Mouse (Mus musculus) CH12.LX (cell line): Measurements from ENCODE around the gene Plekha8. TPM values are rescaled to one million over a fixed set of nuclear protein-coding genes. Genes with fewer than 3 reads are reported as not detected.

Experiments
- DNase-seq: peaks from one replicate; pipeline ENCODE4 v3.0.0-alpha.2; 2013; ENCODE audit errors: extremely low read depth
- H3K27ac ChIP-seq: 2 replicates; pipeline ENCODE4 v1.5.1; 2012; ENCODE audit warnings: low read depth, mild to moderate bottlenecking, control low read depth, moderate library complexity; ENCODE audit not compliant: insufficient read depth
- H3K27me3 ChIP-seq: replicated peaks from 2 replicates; pipeline ENCODE3; 2012; ENCODE audit warnings: inconsistent platforms
- H3K36me3 ChIP-seq, 2 experiments: replicated peaks in 1 of 2; 2 replicates each; pipeline versions ENCODE3 to v1.6.1; 2012; ENCODE audit warnings: inconsistent platforms in 1 of 2, low read length in 1 of 2, mild to moderate bottlenecking in 1 of 2, mixed read lengths in 1 of 2, moderate library complexity in 1 of 2; ENCODE audit not compliant: control insufficient read depth in 1 of 2, insufficient read depth in 1 of 2
- H3K4me1 ChIP-seq, 2 experiments: 2 replicates each; pipeline ENCODE4 v1.6.1; 2012; ENCODE audit warnings: inconsistent platforms in 1 of 2, moderate library complexity in 1 of 2; ENCODE audit not compliant: insufficient read depth in 2 of 2, control insufficient read depth in 1 of 2
- H3K4me2 ChIP-seq: 2 replicates; pipeline ENCODE4 v1.6.1; 2012; ENCODE audit warnings: low read depth, mild to moderate bottlenecking, control low read depth; ENCODE audit not compliant: poor library complexity, insufficient read depth, severe bottlenecking
- H3K4me3 ChIP-seq, 3 experiments: fragments of 150-350 bp in 1 of 3; sonication (generic) in 1 of 3; replicated peaks in 1 of 3; 2 replicates each; pipeline versions ENCODE3 to v1.5.1; 2011 to 2012; ENCODE audit warnings: low read depth in 2 of 3, low read length in 2 of 3, mild to moderate bottlenecking in 2 of 3, moderate library complexity in 2 of 3, control low read depth in 1 of 3, improper control_type of control experiment in 1 of 3, inconsistent platforms in 1 of 3, mixed read lengths in 1 of 3; ENCODE audit not compliant: poor library complexity in 1 of 3
- H3K79me2 ChIP-seq: replicated peaks from 2 replicates; pipeline ENCODE4 v1.6.1; 2012; ENCODE audit warnings: mild to moderate bottlenecking, moderate library complexity; ENCODE audit not compliant: control insufficient read depth, poor library complexity, insufficient read depth, severe bottlenecking; ENCODE audit errors: extremely low read depth
- H3K9ac ChIP-seq: 2 replicates; pipeline ENCODE4 v1.6.1; 2012; ENCODE audit warnings: low read depth, mild to moderate bottlenecking, control low read depth, moderate library complexity; ENCODE audit not compliant: insufficient read depth
- H3K9me3 ChIP-seq: replicated peaks from 2 replicates; pipeline ENCODE3; 2012; ENCODE audit warnings: low read length, inconsistent platforms, mixed read lengths
- CTCF ChIP-seq, 2 experiments: IDR thresholded peaks in 1 of 2; conservative IDR thresholded peaks in 1 of 2; 2 replicates each; pipeline ENCODE4 v1.5.1; 2011 to 2012; ENCODE audit warnings: low read depth in 2 of 2, low read length in 2 of 2, improper control_type of control experiment in 1 of 2, inconsistent platforms in 1 of 2, mild to moderate bottlenecking in 1 of 2, moderate library complexity in 1 of 2
- E2F4 ChIP-seq: IDR thresholded peaks from 2 replicates; pipeline ENCODE4 v1.6.1; 2011; ENCODE audit warnings: low read depth, low read length, improper control_type of control experiment; ENCODE audit not compliant: insufficient replicate concordance
- ELF1 ChIP-seq: IDR thresholded peaks from 2 replicates; pipeline ENCODE4 v1.6.1; 2014; ENCODE audit warnings: low read depth, mild to moderate bottlenecking, inconsistent platforms, low read length, improper control_type of control experiment
- ETS1 ChIP-seq: conservative IDR thresholded peaks from 2 replicates; pipeline ENCODE4 v1.6.1; 2012; ENCODE audit warnings: low read depth, mild to moderate bottlenecking, inconsistent platforms, low read length, improper control_type of control experiment, moderate library complexity
- JUN ChIP-seq: IDR thresholded peaks from 2 replicates; pipeline ENCODE4 v1.6.1; 2011; ENCODE audit warnings: low read depth, mild to moderate bottlenecking, low read length, improper control_type of control experiment, moderate library complexity; ENCODE audit not compliant: insufficient read depth
- JUND ChIP-seq: conservative IDR thresholded peaks from 2 replicates; pipeline ENCODE4 v1.6.1; 2011; ENCODE audit warnings: low read depth, low read length, improper control_type of control experiment
- MAFK ChIP-seq: IDR thresholded peaks from 2 replicates; pipeline ENCODE4 v1.6.1; 2011; ENCODE audit warnings: low read length, improper control_type of control experiment; ENCODE audit not compliant: insufficient replicate concordance
- MEF2A ChIP-seq: IDR thresholded peaks from 2 replicates; pipeline ENCODE4 v1.6.1; 2014; ENCODE audit warnings: low read depth, mild to moderate bottlenecking, inconsistent platforms, low read length, improper control_type of control experiment, borderline replicate concordance
- MYC ChIP-seq: IDR thresholded peaks from 2 replicates; pipeline ENCODE4 v1.6.1; 2011; ENCODE audit warnings: low read depth, mild to moderate bottlenecking, improper control_type of control experiment, low read length
- NRF1 ChIP-seq: IDR thresholded peaks from 2 replicates; pipeline ENCODE4 v1.6.1; 2014; ENCODE audit warnings: low read depth, mild to moderate bottlenecking, inconsistent platforms, low read length, improper control_type of control experiment, moderate library complexity
- POLR2AphosphoS2 ChIP-seq: IDR thresholded peaks from 2 replicates; pipeline ENCODE4 v1.6.1; 2011; ENCODE audit warnings: low read depth, low read length, improper control_type of control experiment
- RAD21 ChIP-seq: IDR thresholded peaks from 2 replicates; pipeline ENCODE4 v1.6.1; 2011; ENCODE audit warnings: low read depth, mild to moderate bottlenecking, low read length, improper control_type of control experiment, moderate library complexity
- RCOR1 ChIP-seq: conservative IDR thresholded peaks from 2 replicates; pipeline ENCODE4 v1.6.1; 2012; ENCODE audit warnings: low read depth, mild to moderate bottlenecking, inconsistent platforms, low read length, improper control_type of control experiment
- TBP ChIP-seq: conservative IDR thresholded peaks from 2 replicates; pipeline ENCODE4 v1.6.1; 2011; ENCODE audit warnings: low read depth, low read length, improper control_type of control experiment
- TCF12 ChIP-seq: IDR thresholded peaks from 2 replicates; pipeline ENCODE4 v1.6.1; 2014; ENCODE audit warnings: low read depth, mild to moderate bottlenecking, inconsistent platforms, low read length, improper control_type of control experiment
- USF2 ChIP-seq: conservative IDR thresholded peaks from 2 replicates; pipeline ENCODE4 v1.6.1; 2011; ENCODE audit warnings: low read depth, low read length, improper control_type of control experiment
- ZC3H11A ChIP-seq: IDR thresholded peaks from 2 replicates; pipeline ENCODE4 v1.6.1; 2012; ENCODE audit warnings: low read depth, mild to moderate bottlenecking, inconsistent platforms, low read length, improper control_type of control experiment
- ZKSCAN1 ChIP-seq: IDR thresholded peaks from 2 replicates; pipeline ENCODE4 v1.6.1; 2012; ENCODE audit warnings: low read depth, inconsistent platforms, low read length, improper control_type of control experiment, borderline replicate concordance
- dilution Hi-C: fragments of 300-500 bp; cut with MboI; formaldehyde crosslinking; loops from 2 replicates; pipeline ENCODE4 v1.14.3; 2020; ENCODE audit warnings: low sequenced_read_pairs; ENCODE audit not compliant: extremely low pct_unique_long_range_greater_than_20kb, extremely low pct_ligation_motif_present
- in situ Hi-C: fragments of 300-500 bp; cut with MboI; formaldehyde crosslinking; loops from 3 replicates; pipeline ENCODE4 v1.14.3; 2019; ENCODE audit warnings: low sequenced_read_pairs, low pct_ligation_motif_present, low pct_unique_long_range_greater_than_20kb, mixed read lengths
- polyA plus RNA-seq: library from polyadenylated mRNA; unstranded; fragments of >175 nt; gene quantifications from 2 replicates; pipeline ENCODE4 v1.2.1, GENCODE M21; 2012; ENCODE audit warnings: low read depth; ENCODE audit not compliant: insufficient read length
- total RNA-seq, 2 experiments: library from RNA; depleted of rRNA; stranded (reverse); fragments of 300-350 nt in 1 of 2; fragments of >200 nt in 1 of 2; gene quantifications; 2 replicates each; pipeline ENCODE4 v1.2.3; 2012 to 2014

The Plekha8 gene
- total and polyA plus RNA-seq, 3 experiments = 5.8 to 10.2 (median 9.8) TPM

GRCm38 (mm10) chr6:54643181-54643580, 48.3 kb downstream of the Plekha8 start:
- in situ Hi-C loops = no loop called here
- dilution Hi-C loops = no loop called here
- TF ChIP-seq NRF1 (no peak), JUND (no peak), MAFK (no peak), ZKSCAN1 (no peak), E2F4 (no peak), ETS1 (no peak), JUN (no peak), POLR2AphosphoS2 (no peak), MYC (no peak), MEF2A (no peak)
- Histone ChIP-seq H3K4me2 (no peak overlapping the region), H3K4me1 (no peaks in the 10 kb centered on the region), H3K27ac (no peak overlapping the region), H3K36me3 (peaks cover 2 to 12% of the 10 kb centered on the region in 2 experiments), H3K27me3 (no peaks in the 10 kb centered on the region), H3K79me2 (no peaks in the 10 kb centered on the region), H3K9ac (no peak overlapping the region), H3K4me3 (no peak overlapping the region), H3K9me3 (no peaks in the 10 kb centered on the region)
- DNase-seq = no peak

- Histone ChIP-seq H3K4me3 (no peak overlapping the region), H3K9me3 (no peaks in the 10 kb centered on the region), H3K9ac (no peak overlapping the region), H3K27me3 (no peaks in the 10 kb centered on the region), H3K27ac (no peak overlapping the region), H3K79me2 (no peaks in the 10 kb centered on the region), H3K4me1 (peaks cover 0 to 22% of the 10 kb centered on the region in 2 experiments; a peak in 2 of 4 replicates), H3K4me2 (no peak overlapping the region), H3K36me3 (no peaks in the 10 kb centered on the region)
- no peak for DNase-seq
- dilution Hi-C loops = no loop called here
- TF ChIP-seq TCF12 = no peak
- no peak for TF ChIP-seq ZC3H11A
- TF ChIP-seq TBP = no peak
- TF ChIP-seq CTCF (conservative IDR thresholded peaks at IDR 0.05 in 1 of 2, IDR thresholded peaks at IDR 0.05 in 1 of 2; ENCODE audit: low read depth in 2 of 2, low read length in 2 of 2) = no peak
- no peak for TF ChIP-seq ETS1
- no peak for TF ChIP-seq JUND
- TF ChIP-seq E2F4 = no peak
- TF ChIP-seq ELF1 = no peak
- no peak for TF ChIP-seq MYC
- TF ChIP-seq USF2 = no peak
- no peak for TF ChIP-seq RCOR1
- TF ChIP-seq RAD21 = no peak
- no peak for TF ChIP-seq NRF1
- in situ Hi-C loops = no loop called here
These were observed 60.7 kb downstream of the Plekha8 start for GRCm38 (mm10) chr6:54655471-54656095.
